Mouse (Mus musculus) brown adipose tissue, adult 24 weeks (tissue): ENCODE results near the gene Vmn2r25. TPM values are rescaled to one million over a fixed set of nuclear protein-coding genes. Genes with fewer than 3 reads are reported as not detected.
"Not testable (repeated sequence)": the region's sequence is repeated elsewhere in the genome, so short reads cannot be mapped to it uniquely, and the experiment has no call there.

Experiments
- H3K27ac ChIP-seq: fragments of 200-500 bp; replicated peaks from 2 replicates; pipeline ENCODE4 v1.5.1; 2012; ENCODE audit warnings: low read depth, mild to moderate bottlenecking, low read length
- H3K4me1 ChIP-seq: fragments of 200-500 bp; 2 replicates; pipeline ENCODE4 v1.6.1; 2012; ENCODE audit warnings: low read length, mixed read lengths; ENCODE audit not compliant: control insufficient read depth, insufficient read depth, insufficient read length
- H3K4me3 ChIP-seq: fragments of 200-500 bp; 2 replicates; pipeline ENCODE4 v1.5.1; 2012; ENCODE audit warnings: low read depth, mild to moderate bottlenecking, low read length, moderate library complexity; ENCODE audit not compliant: insufficient read depth
- polyA plus RNA-seq: library from polyadenylated mRNA; stranded (reverse); fragments of >200 nt; gene quantifications from 2 replicates; pipeline ENCODE4 v1.2.4, GENCODE M21; 2012; ENCODE audit not compliant: missing spikeins, insufficient read depth, insufficient read length

Vmn2r25 gene
- not detected in 2 replicates for polyA plus RNA-seq

DNA sequence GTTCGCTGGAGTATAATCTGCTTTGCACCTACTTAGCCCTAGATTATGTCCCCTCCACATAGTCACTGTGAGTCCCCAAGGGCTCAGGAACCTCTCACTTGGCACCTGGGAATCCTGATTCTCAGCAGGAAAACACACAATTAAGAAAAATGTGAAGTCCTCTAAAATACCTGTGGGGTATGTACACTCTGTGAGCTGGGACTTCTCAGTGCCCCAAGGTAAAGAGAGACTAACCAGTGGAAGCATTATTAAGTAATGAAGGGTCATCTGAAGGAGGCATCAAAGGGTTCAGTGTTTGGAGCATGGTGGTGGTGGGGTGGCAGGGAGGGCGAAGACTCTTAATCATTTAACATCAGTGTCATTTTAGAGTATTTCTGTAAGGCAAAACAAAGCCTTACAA lies at the start of gene Vmn2r25:
Vmn2r25 (minus strand) TSS at position 101 of the 400 bp plus-strand sequence.
- H3K4me1 ChIP-seq, H3K27ac ChIP-seq, H3K4me3 ChIP-seq: not testable (repeated sequence)

DNA sequence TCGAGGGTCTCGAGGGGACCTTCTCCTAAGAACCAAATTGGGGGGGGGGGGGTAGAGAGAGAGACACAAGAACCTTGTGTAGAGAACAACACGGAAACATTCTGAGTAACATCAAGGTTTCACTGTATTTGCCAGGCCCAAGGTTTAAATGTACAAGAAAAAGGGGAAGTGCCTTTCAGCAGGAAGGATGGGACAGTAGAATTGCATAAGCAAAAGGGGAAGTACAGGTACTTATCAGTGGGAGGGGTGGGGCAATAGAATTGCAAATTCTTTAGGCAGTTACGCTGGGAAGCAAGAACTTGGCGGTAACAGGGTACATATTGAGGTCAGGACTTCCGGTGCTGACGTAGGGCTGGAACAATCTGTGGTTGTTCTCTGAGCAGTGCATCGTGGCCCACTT lies 33.3 kb downstream of the Vmn2r25 start:
- Histone ChIP-seq H3K4me1 (no peaks in the 10 kb centered on the region), H3K4me3 (no peak overlapping the region), H3K27ac (no peak overlapping the region)

DNA sequence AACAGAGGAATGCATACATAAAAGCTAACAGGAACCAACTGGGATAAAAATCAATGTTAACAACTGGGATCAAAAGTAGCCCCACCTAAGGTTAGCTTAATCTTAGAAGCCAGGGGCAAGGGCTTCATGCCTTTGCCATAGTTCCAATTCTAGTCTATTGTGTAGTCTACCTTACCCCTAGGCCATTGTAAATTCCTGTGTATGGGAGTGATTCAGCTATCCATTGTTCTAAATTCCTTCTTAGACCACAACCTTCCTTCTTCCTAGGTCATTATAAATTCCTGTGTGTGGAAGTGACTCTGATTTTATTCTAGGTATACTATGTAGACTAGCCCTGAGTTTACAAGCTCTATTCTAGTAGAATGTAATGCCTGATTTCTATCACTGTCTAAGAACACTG lies 43.0 kb downstream of the Vmn2r25 start:
- H3K4me1 ChIP-seq, H3K27ac ChIP-seq, H3K4me3 ChIP-seq: not testable (repeated sequence)

DNA sequence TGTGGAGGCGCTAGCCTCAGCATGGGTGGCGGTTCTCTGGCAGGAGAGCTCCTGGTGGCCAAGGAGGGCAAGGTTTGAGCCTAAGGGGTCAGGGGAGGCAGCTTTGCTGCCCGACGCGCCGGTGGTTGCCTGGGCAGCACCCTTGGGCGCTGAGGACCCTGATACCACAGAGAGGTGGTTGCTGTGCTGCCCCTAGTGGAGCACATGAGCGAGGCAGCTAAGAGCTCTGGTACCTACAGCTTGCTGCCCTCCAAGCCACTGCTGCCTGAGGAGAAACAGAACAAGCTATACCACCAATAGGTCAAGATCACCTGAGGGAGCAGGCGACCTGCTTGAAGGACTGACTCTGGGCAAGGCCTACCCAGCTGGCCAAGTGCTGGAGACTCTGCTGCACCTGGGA lies 59.5 kb downstream of the Vmn2r25 start:
- no peaks in the 10 kb centered on the region for H3K4me1 ChIP-seq
- H3K27ac ChIP-seq = no peak overlapping the region
- no peak overlapping the region for H3K4me3 ChIP-seq

DNA sequence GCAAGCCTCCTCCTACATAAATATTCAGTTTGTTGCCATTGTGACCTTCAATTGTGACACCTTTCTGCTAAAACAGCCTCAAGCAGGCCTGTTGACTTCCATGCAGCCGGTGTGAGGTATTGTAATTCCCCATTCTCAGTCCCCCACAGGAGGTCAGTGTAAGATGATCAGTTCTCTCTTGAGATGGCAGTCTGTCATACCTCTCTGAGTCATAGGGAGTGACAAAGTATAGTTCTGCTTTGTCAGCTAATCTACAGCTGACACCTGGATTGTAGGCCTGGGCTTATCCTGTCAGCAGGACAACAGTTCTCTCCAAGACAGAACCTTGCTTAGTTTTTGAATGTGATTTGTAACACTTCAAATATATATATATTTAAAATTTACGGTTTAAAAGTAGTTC lies 68.4 kb downstream of the Vmn2r25 start:
- H3K27ac ChIP-seq = no peak overlapping the region

DNA sequence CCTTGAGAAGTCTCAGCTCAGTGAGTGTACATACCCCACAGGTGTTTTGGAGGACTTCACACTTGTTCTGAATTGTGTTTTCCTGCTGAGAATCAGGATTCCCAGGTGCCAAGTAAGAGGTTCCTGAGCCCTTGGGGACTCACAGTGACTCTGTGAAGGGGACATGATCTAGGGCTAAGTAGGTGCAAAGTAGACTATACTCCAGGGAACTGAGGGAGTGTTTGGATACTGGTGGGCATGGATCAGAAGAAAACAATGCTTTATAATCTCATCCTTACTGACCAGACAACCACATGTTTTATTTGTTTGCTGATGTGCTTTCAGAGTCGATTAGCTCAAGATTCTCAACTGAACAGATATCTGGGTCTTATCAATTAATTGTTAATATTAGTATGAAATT lies 74.7 kb downstream of the Vmn2r25 start, which contains the start of gene Vmn2r24:
Vmn2r24 (plus strand) TSS at position 301 of the 400 bp plus-strand sequence.
- Histone ChIP-seq H3K4me1 (no peaks in the 10 kb centered on the region), H3K27ac (no peak within 1 kb of the TSS), H3K4me3 (no peak within 1 kb of the TSS)

More for the DNA sequence above, 68.4 kb downstream of the Vmn2r25 start:
- no peaks in the 10 kb centered on the region for H3K4me1 ChIP-seq
- H3K4me3 ChIP-seq = no peak overlapping the region

Other genes starting within 250 kb of the Vmn2r25 start
- gene Vmn2r22, start 202.7 kb downstream of the Vmn2r25 start, polyA plus RNA-seq = not detected in 2 replicates
- gene Vmn2r23, start 150.8 kb downstream of the Vmn2r25 start, polyA plus RNA-seq = not detected in 2 replicates
- gene Vmn2r24, start 74.6 kb downstream of the Vmn2r25 start, polyA plus RNA-seq = not detected in 2 replicates
- not detected in 2 replicates for gene Vmn2r26, start 171.1 kb upstream of the Vmn2r25 start, polyA plus RNA-seq